Mouse (Mus musculus) brain, adult 10 weeks (tissue): ENCODE results near the gene Psap. TPM values are rescaled to one million over a fixed set of nuclear protein-coding genes. Genes with fewer than 3 reads are reported as not detected.

Source experiments
- polyA plus RNA-seq: library from polyadenylated mRNA; stranded (reverse); fragments of 350-450 nt; fragmentation: Illumina TruSeq; extraction: RNeasy Lipid Tissue Mini Kit (QIAGEN cat#74804); gene quantifications from one replicate; pipeline ENCODE4 v1.2.3, GENCODE M21; 2015; ENCODE audit warnings: low read depth, low replicate concordance

Psap gene
- polyA plus RNA-seq: 1,403 TPM

DNA sequence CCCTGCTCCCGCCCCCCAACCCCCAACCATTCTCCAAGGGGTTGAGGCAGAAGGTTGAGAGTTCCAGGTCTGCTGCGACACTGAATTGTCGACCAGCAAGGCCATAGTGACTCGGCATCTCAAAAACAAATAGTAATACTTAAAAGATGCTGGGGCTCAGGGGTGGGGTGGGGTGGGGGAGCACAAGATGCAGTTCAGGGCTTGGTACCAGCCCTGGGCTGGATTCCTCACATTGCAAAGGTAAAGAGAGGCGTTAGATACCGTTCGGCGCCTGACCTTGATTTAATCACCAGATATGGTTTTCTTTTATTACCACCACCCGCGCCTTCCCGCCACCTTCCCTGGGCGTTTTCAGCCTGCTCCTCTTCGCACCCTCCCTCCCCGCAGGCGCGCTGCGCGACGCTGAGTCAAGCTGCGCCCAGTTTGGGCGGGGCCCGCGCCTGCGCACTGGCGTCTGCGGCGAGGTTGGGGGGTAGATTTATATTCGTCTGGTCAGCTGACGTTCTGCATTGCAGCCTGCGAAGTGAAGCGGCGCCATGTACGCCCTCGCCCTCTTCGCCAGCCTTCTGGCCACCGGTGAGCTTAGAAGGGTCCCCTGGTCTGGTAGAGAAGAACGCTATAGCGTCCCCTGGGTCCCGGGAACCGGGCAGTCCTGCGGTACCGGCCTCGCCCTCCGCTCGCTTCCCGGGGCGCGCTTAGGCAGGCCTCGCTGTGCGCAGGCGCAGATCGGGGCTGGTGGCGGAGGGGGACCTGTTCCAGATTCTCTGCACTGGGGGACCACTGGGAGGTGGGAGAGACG, at the start of gene Psap:
Gene Psap, plus strand, starts transcription at position 421 of the 799 bp plus-strand sequence.

DNA sequence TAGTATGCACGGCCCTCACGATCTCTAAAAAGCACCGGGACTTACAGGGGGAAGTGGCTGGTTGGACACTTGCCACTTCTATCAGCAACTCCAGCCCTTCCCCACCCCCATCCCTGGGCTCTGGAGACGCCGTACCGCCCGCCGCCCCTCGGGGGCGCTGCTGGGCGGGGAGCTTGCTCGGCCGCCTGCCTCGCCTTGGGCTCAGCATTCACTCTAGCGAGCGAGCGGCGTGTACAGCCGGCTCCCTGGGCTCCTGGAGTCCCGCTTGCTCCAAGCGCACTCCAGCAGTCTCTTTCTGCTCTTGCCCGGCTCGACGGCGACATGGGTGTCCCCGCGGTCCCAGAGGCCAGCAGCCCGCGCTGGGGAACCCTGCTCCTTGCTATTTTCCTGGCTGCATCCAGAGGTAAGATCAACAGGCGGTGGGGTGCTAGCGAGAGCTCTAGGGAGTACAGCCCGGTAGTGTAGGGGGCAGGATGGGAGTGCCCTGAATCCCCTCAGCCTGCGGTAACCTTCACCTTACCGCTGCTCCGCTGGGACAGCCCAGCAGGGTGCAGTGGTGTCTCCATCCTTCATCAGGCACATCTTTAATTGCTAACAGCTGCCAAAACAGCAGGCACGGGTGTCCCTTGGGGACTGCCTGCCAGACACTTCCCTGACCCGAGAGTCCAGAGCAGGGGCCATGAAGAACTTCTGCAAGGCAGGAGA, 69.4 kb downstream of the Psap start, which contains the start of gene Vsir:
Gene Vsir, plus strand, starts transcription at position 151 of the 705 bp plus-strand sequence.

Other genes with a start within 250 kb of the Psap start
- gene Spock2, start 171.4 kb upstream of the Psap start, polyA plus RNA-seq: 356 TPM
- gene Chst3, start 58.4 kb upstream of the Psap start, polyA plus RNA-seq: 2.1 TPM
- gene Vsir, start 69.2 kb downstream of the Psap start, polyA plus RNA-seq: 25.5 TPM
- 3.1 TPM for gene Gm17455, start 122.1 kb downstream of the Psap start, polyA plus RNA-seq